Mouse (Mus musculus) NIH3T3 (cell line): Measurements from ENCODE around the gene Pacrg.

Experiments used
- DNase-seq: peaks from one replicate; pipeline ENCODE4 v3.0.0-alpha.2; 2012; ENCODE audit warnings: low read depth

Pacrg gene

GRCm38 (mm10) chr17:10403186-10403585, 436.9 kb downstream of the Pacrg start:
- no peak for DNase-seq

- no peak for DNase-seq
Observed at GRCm38 (mm10) chr17:10402064-10402640, 438.0 kb downstream of the Pacrg start.

- no peak for DNase-seq
Observed at GRCm38 (mm10) chr17:10401529-10401928, 438.6 kb downstream of the Pacrg start.

- DNase-seq: no peak
Observed at GRCm38 (mm10) chr17:10399706-10400105, 440.4 kb downstream of the Pacrg start.

- DNase-seq: no peak
Observed at GRCm38 (mm10) chr17:10398871-10399270, 441.2 kb downstream of the Pacrg start.

DNA sequence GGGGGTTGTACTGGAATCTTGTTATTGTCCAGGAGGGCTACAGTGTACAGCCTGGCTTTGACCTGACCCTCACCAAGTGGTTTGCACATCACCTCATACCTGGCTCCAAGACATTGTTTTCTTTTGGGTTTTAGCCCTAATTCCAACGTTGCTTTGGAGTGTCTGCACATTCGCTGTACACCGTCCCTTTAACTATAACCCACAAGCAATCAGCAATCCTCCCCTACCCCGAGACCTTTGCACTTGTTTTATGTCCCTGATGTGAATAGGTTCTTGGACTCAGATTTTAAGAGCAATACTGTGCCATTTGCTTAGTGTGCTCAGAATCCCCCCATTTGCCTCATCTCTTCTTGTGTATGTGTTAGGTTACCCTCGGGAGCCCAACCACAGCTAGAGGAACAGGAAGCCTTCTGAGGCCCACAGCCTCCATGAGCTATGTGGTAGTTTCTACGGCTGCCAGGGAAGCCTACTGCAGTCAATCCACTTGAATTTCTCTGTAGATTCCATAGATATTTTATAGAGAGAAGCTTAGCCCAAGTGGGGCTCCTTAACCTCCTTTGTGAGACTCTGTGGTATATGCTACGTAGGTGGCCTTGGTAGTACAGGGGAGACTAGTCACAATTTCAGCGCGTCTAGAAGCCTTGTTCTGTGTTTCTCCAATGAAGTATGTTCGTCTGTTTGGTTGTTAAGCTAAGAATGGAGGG, 442.0 kb downstream of the Pacrg start:
- no peak for DNase-seq

- DNase-seq: no peak
Observed at GRCm38 (mm10) chr17:10397336-10397735, 442.8 kb downstream of the Pacrg start.

- DNase-seq: no peak
Observed at GRCm38 (mm10) chr17:10396863-10397262, 443.2 kb downstream of the Pacrg start.

DNA sequence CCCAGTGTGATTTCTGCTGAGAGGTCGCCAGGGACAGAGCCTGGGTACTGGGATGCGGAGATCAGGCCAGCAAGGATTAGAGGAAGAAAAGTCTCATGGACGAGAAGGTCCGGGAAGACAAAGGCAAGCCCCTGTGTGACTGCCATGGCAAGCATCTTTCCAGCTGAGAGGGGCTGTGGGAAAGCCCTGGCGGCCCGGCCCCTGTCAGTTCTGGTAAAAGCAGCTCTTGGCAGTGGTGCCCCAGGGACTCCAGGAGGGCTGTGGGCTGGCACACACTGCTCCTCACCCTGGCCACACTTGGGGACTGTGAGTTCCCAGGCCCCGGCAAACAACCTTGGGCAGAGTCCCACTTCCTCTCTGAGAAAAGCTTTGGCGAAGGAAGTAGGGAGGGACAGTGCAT, 445.3 kb downstream of the Pacrg start:
- no peak for DNase-seq

- no peak for DNase-seq
Observed at GRCm38 (mm10) chr17:10393766-10394165, 446.3 kb downstream of the Pacrg start.

DNA sequence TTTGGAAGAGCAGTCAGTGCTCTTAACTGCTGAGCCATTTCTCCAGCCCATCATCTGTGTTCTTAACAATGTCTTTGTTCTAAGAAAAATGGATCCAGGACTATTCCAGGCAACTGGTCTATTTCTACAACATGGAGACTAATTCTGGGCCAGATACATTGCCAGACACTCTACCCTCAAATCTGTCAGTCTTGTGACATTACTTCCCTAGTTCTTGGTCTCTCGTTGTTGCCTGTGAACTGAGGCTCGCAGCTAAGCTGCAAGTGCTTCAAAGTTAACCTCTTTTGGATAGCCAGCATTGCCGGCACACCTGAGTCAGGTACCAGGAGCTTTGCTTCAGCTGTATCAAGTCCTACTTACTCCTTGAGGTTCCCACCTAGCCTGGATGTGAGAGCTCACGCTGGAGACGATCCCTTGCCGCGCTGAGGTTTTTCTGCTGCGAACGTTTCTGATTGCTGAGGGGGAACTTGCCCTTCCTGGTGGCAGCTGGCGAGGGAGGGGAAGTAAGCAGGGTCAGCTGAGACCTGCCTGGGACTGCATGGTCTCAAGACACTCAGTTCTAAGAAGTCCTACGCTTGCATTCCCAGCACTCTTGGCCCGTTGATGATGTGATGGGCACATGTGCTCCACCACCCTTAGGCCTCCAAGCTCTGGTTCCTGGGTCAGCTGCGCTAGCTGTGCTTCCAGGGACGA, 447.6 kb downstream of the Pacrg start:
- DNase-seq: no peak

DNA sequence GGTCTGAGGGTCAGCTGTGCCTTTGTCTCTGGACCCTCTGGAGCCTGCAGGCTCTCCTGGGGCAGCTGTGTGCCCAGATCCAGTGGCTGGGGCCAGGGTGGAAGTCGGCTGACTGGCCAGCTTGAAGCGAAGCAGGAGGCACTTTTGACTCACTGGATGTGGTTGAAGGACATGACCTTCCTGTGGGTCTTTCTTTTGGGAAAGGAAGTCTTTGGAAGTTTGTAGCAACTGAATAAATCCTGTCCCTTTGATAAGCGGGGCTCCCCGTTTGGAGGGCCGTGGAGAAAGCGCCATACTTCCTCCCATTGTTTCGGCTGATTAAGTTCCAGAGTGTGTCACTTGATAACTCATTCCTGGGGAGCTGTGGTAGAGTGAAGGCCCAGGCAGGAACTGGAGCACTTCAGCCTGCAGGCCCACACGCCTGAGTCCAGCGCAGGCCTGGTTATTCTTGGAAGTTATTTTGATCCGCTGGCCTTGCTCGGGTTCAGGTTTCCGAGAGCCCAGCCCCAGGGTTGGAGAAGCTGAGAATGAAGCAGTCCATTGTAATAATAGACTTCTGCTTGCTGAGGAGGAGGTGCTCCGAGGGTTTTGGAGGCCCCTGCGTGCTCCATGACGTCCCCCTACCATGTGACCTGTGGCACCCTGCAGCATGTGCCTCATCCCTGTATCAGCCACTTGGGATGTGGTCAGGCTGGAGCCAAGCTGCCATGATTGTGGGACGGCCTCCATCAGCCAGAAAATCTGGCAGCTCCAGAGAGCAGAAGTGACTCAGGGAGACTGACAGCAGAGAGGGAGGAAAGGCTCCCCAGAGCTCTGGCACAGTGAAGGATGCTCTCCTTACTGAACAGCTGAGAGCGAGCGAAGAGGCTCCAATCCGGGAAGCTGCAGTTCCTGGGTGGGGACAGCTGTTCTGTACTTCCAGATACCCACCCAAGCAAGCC, 449.6 kb downstream of the Pacrg start:
- DNase-seq: peak; percentile 64

- DNase-seq: no peak
Observed at GRCm38 (mm10) chr17:10389740-10390139, 450.4 kb downstream of the Pacrg start.

DNA sequence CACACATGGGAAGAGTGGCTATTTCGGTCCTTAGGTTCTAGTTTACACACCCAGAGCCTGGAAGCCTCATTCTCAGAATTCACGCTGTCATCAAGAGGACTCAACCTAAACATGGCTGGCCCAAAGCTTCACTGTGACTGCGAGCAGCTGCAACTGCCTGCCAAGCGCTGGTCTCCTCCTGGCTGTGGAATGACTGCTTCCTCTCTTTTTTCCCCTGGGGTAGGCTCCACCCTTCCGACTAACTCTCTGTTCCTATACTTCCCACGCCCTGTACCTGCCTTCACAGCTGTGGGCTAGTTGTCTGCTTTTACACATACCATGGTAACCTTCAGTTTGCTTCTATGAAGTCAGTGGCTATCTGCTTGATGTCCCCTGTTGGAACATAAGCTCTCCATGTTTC, 453.6 kb downstream of the Pacrg start:
- DNase-seq: no peak

GRCm38 (mm10) chr17:10383406-10383805, 456.7 kb downstream of the Pacrg start:
- no peak for DNase-seq

GRCm38 (mm10) chr17:10378467-10379175, 461.5 kb downstream of the Pacrg start:
- peak; percentile 90 for DNase-seq

DNA sequence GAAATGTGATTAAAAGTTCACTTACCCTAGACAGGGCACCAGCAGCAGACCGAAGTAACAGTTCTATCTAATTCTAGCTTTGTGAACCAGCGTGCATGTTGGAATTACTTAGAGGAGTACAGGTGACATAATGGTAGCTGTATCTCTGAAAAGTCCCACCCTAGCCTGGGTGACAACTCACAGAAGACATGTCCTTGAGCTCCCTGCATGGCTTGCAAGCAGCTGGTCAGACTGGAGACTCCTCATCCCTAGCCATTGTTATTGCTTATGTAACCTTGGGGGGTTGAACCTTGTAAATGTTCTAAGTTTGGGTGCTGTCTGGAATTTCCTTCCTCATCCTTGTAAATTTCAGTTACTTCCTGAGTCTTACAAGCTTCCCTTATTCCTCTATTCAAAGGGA, 462.5 kb downstream of the Pacrg start:
- DNase-seq: no peak

- no peak for DNase-seq
Observed at GRCm38 (mm10) chr17:10374316-10374715, 465.8 kb downstream of the Pacrg start.

DNA sequence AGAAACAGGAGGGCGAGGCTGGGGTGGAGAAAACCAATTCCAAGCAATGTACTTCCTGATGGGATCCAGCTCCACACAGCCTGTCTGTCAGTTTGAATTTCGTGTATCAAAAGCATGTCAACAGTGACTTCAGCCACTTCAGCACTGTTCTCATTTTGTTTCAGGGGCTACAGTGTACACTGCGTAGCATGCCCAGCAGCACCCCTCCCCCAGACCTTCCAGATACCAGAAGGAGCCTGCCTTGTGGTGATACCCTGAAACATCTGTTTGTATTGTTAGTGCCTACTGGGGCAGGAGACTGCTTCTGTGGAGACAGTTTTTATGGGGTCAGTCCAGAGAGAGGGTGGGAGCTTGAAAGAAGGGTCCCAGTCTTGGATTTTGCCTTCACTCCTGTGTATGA, 466.4 kb downstream of the Pacrg start:
- no peak for DNase-seq

GRCm38 (mm10) chr17:10372001-10372785, 467.9 kb downstream of the Pacrg start:
- DNase-seq: peak; percentile 80

GRCm38 (mm10) chr17:10371472-10371871, 468.6 kb downstream of the Pacrg start:
- no peak for DNase-seq
